Mouse (Mus musculus) limb, embryonic 14.5 days (tissue): Measurements from ENCODE around the gene Commd2. TPM values are rescaled to one million over a fixed set of nuclear protein-coding genes. Genes with fewer than 3 reads are reported as not detected.

ENCODE experiments used
- ATAC-seq: fragments of 200-750 bp; cut with Nextera tagmentation; 2 replicates; pipeline ENCODE4 v1.8.0; 2017; ENCODE audit warnings: low read depth, moderate number of reproducible peaks, moderate TSS enrichment; ENCODE audit not compliant: low FRiP score
- DNase-seq: peaks from one replicate; pipeline ENCODE4 v3.0.0-alpha.2; 2015; ENCODE audit warnings: low spot score
- H3K27ac ChIP-seq: fragments of 300-500 bp; sonication (generic); replicated peaks from 2 replicates; pipeline ENCODE4 v1.5.1; 2014; ENCODE audit warnings: low read depth, mild to moderate bottlenecking, low read length, moderate library complexity, mixed read lengths
- H3K27me3 ChIP-seq: fragments of 300-500 bp; sonication (generic); 2 replicates; pipeline ENCODE4 v1.6.1; 2014; ENCODE audit warnings: low read length, mixed read lengths; ENCODE audit not compliant: control insufficient read depth, insufficient read depth
- H3K36me3 ChIP-seq: fragments of 300-500 bp; sonication (generic); 2 replicates; pipeline ENCODE4 v1.6.1; 2014; ENCODE audit warnings: mild to moderate bottlenecking, low read length, moderate library complexity, mixed read lengths; ENCODE audit not compliant: control insufficient read depth, insufficient read depth
- H3K4me1 ChIP-seq: fragments of 300-500 bp; sonication (generic); 2 replicates; pipeline ENCODE4 v1.6.1; 2014; ENCODE audit warnings: antibody characterized with exemption, low read length, mixed read lengths; ENCODE audit not compliant: control insufficient read depth, insufficient read depth
- H3K4me2 ChIP-seq: fragments of 300-500 bp; sonication (generic); replicated peaks from 2 replicates; pipeline ENCODE4 v1.6.1; 2014; ENCODE audit warnings: low read depth, mild to moderate bottlenecking, low read length, moderate library complexity; ENCODE audit not compliant: severe bottlenecking
- H3K4me3 ChIP-seq: fragments of 300-500 bp; sonication (generic); replicated peaks from 2 replicates; pipeline ENCODE4 v1.5.1; 2014; ENCODE audit warnings: low read length
- H3K9ac ChIP-seq: fragments of 300-500 bp; sonication (generic); 2 replicates; pipeline ENCODE4 v1.6.1; 2014; ENCODE audit warnings: mild to moderate bottlenecking, low read depth, low read length, moderate library complexity; ENCODE audit not compliant: severe bottlenecking
- H3K9me3 ChIP-seq: fragments of 300-500 bp; sonication (generic); 2 replicates; pipeline ENCODE4 v1.6.1; 2016; ENCODE audit warnings: low read length; ENCODE audit not compliant: control insufficient read depth
- POLR2A ChIP-seq: fragments of 200-500 bp; IDR thresholded peaks from 2 replicates; pipeline ENCODE4 v1.8.0; 2012; ENCODE audit warnings: inconsistent platforms, mild to moderate bottlenecking, moderate library complexity, borderline replicate concordance; ENCODE audit not compliant: insufficient read depth, insufficient read length; ENCODE audit errors: extremely low read depth
- WGBS: fragments of 180-500 bp; shearing (Covaris S2); extraction: QIAGEN DNeasy Blood & Tissue Kit; methylation state at CpG from one replicate; pipeline ENCODE4 v1.1.7; 2014; 5-methylcytosine and 5-hydroxymethylcytosine counted together
- polyA plus RNA-seq, 2 experiments: library from polyadenylated mRNA; depleted of rRNA in 1 of 2; stranded (reverse) in 1 of 2; unstranded in 1 of 2; fragments of >200 nt; fragmentation: Nextera tagmentation in 1 of 2; extraction: Ambion mirVana in 1 of 2; gene quantifications; 2 replicates each; pipeline versions ENCODE4 v1.2.1 to v1.2.3; 2012 to 2014

Commd2 gene
- polyA plus RNA-seq, 2 experiments: 53.9 to 81.0 TPM

GRCm38 (mm10) chr3:57663731-57664130 lies 12.2 kb upstream of the Commd2 start:
- no peaks in the 10 kb centered on the region for H3K27me3 ChIP-seq
- ATAC-seq: no peak
- peak; percentile 59 for DNase-seq
- no peaks in the 10 kb centered on the region for H3K4me1 ChIP-seq
- no peak overlapping the region for H3K4me2 ChIP-seq
- H3K27ac ChIP-seq: no peak overlapping the region
- WGBS: 22% methylated on average over 6 of the region's 6 CpGs
- no peaks in the 10 kb centered on the region for H3K9me3 ChIP-seq
- H3K9ac ChIP-seq: no peak overlapping the region
- no peak for TF ChIP-seq POLR2A
- H3K4me3 ChIP-seq: no peak overlapping the region
- no peaks in the 10 kb centered on the region for H3K36me3 ChIP-seq

- WGBS: 70% methylated on average over 6 of the region's 6 CpGs
- no peak for ATAC-seq
These were observed 7.1 kb upstream of the Commd2 start for GRCm38 (mm10) chr3:57658608-57659007.

GRCm38 (mm10) chr3:57653646-57654045 lies 2.1 kb upstream of the Commd2 start:
- Histone ChIP-seq H3K27ac (no peak overlapping the region), H3K9ac (no peak overlapping the region), H3K9me3 (no peaks in the 10 kb centered on the region), H3K36me3 (0 out of 2 replicates have a peak, but pooled peaks cover 6% of the 10 kb centered on the region), H3K4me1 (peaks cover 5% of the 10 kb centered on the region; the same call in 1 of the 2 replicates), H3K4me2 (no peak overlapping the region), H3K27me3 (no peaks in the 10 kb centered on the region), H3K4me3 (no peak overlapping the region)
- no peak for DNase-seq
- no peak for ATAC-seq
- WGBS: 82% methylated on average over 3 of the region's 3 CpGs
- no peak for TF ChIP-seq POLR2A

More at GRCm38 (mm10) chr3:57658608-57659007, 7.1 kb upstream of the Commd2 start:
- H3K4me3 ChIP-seq: no peak overlapping the region
- no peaks in the 10 kb centered on the region for H3K36me3 ChIP-seq
- no peak overlapping the region for H3K27ac ChIP-seq
- no peaks in the 10 kb centered on the region for H3K27me3 ChIP-seq
- DNase-seq: no peak
- H3K4me2 ChIP-seq: no peak overlapping the region
- no peaks in the 10 kb centered on the region for H3K4me1 ChIP-seq
- no peak overlapping the region for H3K9ac ChIP-seq
- TF ChIP-seq POLR2A: no peak
- no peaks in the 10 kb centered on the region for H3K9me3 ChIP-seq

- peaks cover 6% of the 10 kb centered on the region; the same call in 1 of the 2 replicates for H3K36me3 ChIP-seq
- H3K4me1 ChIP-seq: peaks cover 5% of the 10 kb centered on the region; the same call in 1 of the 2 replicates
- no peak overlapping the region for H3K4me3 ChIP-seq
- no peaks in the 10 kb centered on the region for H3K9me3 ChIP-seq
- no peak overlapping the region for H3K27ac ChIP-seq
- no peak for TF ChIP-seq POLR2A
- ATAC-seq (no peak), DNase-seq (peak; percentile 16)
- H3K9ac ChIP-seq: no peak overlapping the region
- no peaks in the 10 kb centered on the region for H3K27me3 ChIP-seq
- no peak overlapping the region for H3K4me2 ChIP-seq
- WGBS: 88% methylated on average over 3 of the region's 3 CpGs
These were observed 970 bp upstream of the Commd2 start for GRCm38 (mm10) chr3:57652485-57652884.

GRCm38 (mm10) chr3:57651865-57652259 lies 347 bp upstream of the Commd2 start:
- Histone ChIP-seq H3K4me3 (peak overlapping the region; percentile 68), H3K4me2 (peak overlapping the region; percentile 61), H3K4me1 (peaks cover 5% of the 10 kb centered on the region; the same call in 1 of the 2 replicates), H3K36me3 (peaks cover 9% of the 10 kb centered on the region; the same call in 1 of the 2 replicates), H3K9ac (peak overlapping the region; percentile 78), H3K9me3 (no peaks in the 10 kb centered on the region), H3K27ac (no peak overlapping the region; the same call in 1 of the 2 replicates), H3K27me3 (no peaks in the 10 kb centered on the region)
- TF ChIP-seq POLR2A: no peak
- ATAC-seq (no peak), DNase-seq (no peak)
- 71% methylated on average over 3 of the region's 3 CpGs for WGBS
